Mouse (Mus musculus): ENCODE data around the gene Haus3.

DNA sequence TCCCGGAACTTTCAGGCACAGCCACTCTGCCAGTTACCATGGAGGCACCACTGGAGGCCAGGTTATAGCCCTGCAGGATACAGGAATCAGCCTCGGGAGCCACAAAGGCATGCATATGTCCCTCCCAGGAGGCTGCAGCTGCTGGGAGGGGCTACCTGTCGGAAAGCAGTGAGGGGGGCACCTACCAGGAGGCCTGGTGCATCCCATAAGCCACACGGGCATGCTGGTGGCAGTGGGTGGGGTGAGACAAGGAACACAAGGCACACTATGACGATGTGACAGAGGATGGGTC is 6.0 kb upstream of the Haus3 start:
- TF ChIP-seq CTCF (IDR thresholded peaks at IDR 0.05; ENCODE audit: extremely low read depth, insufficient read depth, low read length) (no peak), POLR2A (IDR thresholded peaks at IDR 0.05; ENCODE audit: extremely low read depth, insufficient read depth, low read length) (no peak)

All from cortical plate, adult 2 months (tissue).